Mouse (Mus musculus) cortical plate, adult 2 months (tissue): ENCODE results near the gene Irak4.

ENCODE experiments used
- CTCF ChIP-seq: fragments of 200-500 bp; IDR thresholded peaks from 2 replicates; pipeline ENCODE4 v1.5.1; 2011; ENCODE audit warnings: mild to moderate bottlenecking, control low read depth, low read length; ENCODE audit not compliant: insufficient read depth; ENCODE audit errors: extremely low read depth
- POLR2A ChIP-seq: fragments of 200-500 bp; IDR thresholded peaks from 2 replicates; pipeline ENCODE4 v1.6.1; 2011; ENCODE audit warnings: mild to moderate bottlenecking, low read length, control low read depth; ENCODE audit not compliant: insufficient read depth; ENCODE audit errors: extremely low read depth

- TF ChIP-seq POLR2A (no peak), CTCF (no peak)
Observed at GRCm38 (mm10) chr15:94495936-94496335, 47.5 kb upstream of the Irak4 start.
